Mouse (Mus musculus) spleen, adult 12 weeks (tissue): ENCODE measurements around the gene Ect2l.
"Not testable (repeated sequence)": the region's sequence is repeated elsewhere in the genome, so short reads cannot be mapped to it uniquely, and the experiment has no call there.

Source experiments
- DNase-seq: peaks from one replicate; pipeline ENCODE4 v3.0.0; 2022; ENCODE audit warnings: low spot score

The Ect2l gene

DNA sequence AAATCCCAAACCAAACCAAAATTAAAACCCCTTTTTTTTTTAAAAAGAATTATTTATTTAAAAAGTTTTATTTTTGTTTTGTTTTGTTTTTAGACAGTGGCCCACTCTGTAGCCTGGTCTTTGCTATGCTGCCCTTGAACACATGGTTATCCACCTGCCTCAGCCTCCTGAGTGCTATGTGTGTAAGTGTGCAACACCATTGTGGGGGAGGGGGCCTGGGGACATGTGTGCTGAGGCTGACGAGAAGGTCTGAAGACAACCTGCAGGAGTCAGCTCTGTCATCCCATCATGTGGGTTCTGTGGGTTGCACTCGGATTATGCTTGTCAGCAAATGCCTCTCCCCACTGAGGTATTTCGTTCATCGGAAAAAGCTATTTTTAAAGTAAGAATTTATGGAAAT is 21.2 kb downstream of the Ect2l start:
- DNase-seq = no peak

DNA sequence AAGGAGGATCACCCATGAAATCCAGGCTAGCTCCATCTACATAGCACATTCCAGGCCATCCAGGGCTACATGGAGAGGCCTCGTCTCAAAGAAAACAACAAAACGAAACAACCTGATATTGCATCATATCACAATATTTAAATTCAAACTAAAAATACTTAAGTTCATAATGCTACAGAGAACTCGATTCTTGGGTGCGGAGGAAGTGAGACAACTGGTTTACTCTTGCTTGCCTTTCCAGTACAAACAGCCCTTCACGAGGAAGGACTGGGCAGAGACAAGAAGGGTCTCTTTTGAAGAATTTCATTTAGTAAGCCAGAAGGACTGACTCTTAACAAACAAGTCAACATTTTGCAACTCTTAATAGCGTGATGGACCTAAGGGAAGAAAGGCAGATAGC is 22.1 kb downstream of the Ect2l start:
- no peak for DNase-seq

DNA sequence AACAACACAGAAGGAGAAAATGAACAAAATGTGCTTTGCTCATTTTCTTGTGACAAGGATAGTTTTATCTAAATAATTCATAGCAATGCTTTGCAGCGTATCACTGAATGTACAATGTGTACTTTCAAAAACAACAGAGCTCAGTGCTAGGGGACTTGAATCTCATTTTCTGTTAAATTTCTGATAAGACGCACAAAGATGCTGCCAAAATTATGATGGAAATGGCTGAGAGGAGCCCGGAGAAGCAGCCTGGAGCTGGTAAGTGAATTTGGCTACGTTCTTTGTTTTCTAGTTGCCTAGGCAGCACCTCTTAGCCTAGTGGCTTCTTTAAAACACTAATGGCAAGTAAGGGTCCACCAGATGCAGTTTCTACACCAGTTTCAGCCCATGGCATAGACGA is 28.4 kb downstream of the Ect2l start:
- DNase-seq = no peak

DNA sequence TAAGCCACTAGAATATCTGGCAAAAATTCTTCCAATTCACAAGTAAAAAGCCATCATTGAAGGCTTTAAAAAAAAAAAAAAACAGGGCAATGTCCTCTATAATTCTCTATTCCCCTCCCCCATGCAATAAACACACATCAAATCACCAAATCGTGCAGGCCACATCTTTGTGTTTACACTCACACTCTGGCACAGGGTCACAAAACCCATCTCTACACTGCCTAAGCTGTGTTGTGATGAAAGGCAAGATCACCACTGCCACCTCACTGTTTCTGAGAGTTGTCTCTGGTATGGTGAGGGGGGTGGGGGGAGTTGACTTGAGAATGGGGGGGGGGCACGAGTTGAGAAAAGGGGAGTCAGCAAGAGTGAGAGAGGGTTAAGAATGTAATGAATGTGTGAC is 33.4 kb downstream of the Ect2l start:
- no peak for DNase-seq

DNA sequence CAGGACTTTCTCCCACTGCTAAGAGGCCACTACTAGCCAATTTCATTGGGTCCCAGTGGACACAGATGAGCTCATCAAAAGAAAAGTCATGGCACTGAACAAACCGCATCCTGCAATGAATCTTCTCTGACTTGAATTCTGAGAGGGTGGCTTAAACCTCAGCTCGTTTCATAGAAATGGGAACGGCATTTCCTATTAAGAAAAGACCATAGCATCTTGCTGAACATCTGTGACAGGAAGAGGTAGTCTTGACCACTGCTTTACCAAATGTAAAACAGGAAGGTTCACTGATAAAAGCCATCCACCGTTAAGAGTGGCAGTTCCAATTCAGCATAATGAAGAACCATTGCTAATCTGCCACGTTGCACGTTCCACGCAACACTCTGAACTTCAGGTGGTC is 34.0 kb downstream of the Ect2l start:
- no peak for DNase-seq

DNA sequence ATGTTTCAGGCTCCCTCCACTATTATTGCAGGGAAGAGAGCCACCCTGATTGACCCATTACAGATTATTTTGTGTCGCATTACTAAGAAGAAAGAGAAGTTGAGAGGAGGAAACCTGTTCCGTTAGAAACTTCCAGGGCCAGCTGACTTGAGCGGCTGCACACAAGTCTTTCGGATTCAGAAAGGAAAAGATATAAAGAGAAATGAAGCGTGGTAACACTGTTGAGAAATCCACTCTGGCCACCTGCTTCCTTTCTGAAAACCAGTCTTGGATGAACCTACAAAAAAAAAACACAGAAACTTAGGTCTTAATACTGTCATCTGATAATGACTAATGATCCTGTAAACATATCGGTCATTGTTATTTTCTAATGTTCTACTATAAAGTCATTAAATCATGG is 35.6 kb downstream of the Ect2l start:
- DNase-seq = no peak

DNA sequence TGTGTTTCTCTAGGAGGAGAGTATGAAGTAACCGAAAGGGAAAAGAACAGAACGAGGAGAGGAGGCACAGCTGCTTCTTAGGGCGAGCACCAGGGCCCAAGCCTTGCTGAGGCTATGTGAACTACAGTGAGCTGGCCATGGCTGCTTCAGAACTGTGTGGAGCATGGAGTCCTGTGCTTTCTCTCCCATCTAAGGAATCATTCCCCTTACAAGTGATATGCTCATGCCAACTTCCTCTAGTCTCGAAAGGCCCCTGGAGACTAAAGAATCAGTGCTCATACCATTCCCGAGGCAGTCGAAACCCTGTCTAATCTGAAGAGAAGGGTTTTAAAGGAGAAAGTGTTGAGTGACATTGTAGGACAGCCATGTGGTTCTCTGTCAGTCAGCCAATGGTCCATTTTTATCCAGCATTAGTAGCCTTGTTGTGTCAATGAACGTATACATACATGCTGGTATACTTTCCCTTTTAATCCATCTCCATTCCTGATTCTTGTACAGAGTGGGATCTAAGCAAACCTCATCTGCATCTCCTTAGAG is 48.2 kb downstream of the Ect2l start:
- DNase-seq = no peak

DNA sequence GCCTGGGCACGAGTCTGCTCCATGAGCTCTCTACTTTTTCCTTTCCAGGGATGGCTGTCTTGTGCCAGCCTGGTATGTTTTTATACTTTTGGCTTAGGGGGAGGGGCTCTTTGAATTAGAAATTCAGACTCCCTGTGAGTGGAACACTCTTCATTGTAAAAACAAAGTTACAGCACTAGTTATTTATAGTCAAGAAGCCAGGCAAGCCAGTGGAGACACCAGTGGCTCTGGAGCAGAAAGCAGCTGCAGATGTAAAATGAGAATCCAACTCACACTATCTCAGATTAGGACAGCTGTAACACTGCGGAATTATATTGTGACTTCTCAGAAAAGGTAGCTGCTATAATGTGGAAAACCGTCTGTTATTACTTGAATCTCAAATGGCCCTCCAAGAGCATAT is 63.5 kb downstream of the Ect2l start:
- DNase-seq = no peak

DNA sequence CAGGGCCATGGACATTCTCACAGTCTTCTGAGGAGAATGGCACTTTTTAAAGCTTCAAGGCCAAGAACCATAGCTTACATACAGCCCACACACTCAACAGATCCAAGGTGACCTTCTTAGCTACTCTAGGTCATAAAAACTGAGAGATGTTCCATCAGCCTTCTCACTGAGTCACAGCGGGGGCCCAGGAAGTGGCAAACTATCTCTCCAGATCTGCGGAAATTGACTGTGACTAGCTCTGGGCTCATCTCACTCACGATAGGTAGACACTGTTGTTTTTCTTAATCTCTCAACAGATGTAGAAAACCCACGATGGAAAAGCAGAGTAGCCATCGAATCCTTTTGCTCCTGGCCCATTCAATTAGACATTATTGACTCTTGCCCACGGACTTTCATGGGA is 68.5 kb downstream of the Ect2l start:
- DNase-seq = no peak

DNA sequence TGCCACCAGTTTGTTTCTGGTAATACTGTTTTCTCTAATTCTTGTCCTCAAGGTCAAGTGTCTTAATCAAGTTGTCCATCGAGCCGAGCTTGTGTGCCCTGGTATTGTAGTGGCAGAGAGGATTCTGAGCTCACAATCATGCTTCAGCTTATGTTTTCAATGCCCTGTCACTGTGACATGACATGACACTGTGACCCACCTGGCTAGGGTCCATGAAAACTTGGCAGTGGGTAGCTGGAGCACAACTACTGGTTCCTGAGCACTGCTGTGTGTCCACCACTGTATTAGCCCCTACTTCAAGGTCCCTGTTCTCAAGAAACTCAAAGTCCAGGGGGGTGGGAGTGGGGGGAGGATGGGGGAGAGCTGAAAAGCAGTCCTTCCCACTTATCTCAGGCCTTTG is 69.3 kb downstream of the Ect2l start:
- no peak for DNase-seq

DNA sequence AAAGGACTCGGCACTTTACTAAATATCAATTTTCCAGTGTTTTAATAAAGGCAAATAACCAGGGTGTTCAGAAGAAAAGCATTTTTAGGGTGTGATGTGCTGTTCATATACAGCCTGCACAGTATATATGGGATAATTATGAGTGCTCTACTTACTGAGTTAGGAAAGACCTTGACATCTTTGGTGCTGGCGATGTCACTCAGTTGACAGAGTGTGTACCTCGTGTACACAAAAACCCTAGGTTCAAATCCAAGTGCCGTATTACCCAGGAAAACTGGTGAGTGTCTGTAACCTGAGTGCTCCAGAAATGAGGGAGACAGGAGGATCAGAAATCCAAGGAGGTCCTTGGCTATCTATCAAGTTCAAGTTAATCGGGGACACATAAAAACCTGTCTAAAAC is 71.1 kb downstream of the Ect2l start:
- no peak for DNase-seq

DNA sequence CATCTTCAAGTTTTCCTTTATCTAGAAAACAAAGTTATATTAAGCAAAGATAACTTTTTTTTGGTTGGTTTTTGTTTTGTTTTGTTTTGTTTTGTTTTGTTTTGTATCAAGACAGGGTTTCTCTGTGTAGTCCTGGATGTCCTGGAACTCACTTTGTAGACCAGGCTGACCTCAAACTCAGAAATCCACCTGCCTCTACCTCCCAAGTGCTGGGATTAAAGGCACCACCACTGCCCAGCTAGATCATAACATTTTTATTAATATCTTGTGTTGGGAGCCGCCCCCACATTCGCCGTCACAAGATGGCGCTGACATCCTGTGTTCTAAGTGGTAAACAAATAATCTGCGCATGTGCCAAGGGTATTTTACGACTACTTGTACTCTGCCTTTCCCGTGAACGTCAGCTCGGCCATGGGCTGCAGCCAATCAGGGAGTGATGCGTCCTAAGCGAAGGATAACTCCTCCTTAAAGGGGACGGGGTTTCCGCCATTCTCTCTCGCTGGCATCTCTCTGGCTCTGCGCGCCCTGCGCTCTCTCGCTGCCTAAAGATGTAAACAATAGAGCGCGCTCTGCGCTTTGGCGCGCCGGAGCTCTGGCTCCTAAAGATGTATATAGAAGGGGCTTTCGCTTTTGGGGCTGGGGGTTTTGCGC is 71.7 kb downstream of the Ect2l start:
- not testable (repeated sequence) for DNase-seq

DNA sequence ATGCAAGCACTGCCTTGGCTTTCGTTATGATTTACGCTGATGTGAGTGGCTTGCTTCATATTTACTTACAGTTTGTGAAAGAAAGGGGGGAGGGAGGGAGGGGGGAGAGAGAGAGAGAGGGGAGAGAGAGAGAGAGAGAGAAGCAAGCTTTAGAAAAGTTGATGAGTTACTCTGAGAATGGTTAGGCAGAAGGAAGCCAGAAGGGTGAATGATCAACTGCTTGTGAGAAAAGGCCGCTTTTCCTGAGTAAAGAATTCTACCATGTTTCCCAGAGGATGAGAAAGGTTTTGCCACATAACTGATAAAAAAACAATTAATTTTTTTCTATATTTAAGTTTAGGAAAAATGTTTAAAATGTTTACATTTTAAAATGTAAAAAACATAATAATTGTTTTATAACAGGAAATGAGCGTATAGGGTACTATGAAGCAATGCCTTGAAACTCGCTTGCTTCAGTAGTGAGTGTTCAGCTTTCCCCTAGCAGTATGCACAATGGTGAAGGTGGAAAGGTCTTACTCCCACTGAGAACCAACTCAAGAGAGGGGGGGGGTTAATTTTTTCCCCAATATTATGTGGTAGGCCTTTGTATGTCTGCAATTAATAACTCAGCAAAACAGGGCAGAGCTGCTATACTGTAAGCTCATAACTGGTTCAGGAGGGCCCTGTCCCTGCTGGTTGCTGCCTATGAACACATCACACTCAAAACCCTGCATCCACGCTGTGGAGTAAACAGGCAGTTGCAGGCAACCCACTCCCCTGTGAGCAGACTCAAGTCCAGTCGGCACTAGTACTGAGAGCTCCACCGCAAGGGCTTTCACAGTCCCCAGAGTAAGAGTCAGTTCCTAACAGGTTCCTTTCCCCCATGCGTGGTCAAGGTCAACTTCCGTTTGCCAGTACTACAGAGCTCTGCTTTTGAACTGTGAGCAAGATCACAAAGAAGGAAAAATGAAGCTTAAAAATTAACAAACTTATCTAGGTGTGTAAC is 78.7 kb downstream of the Ect2l start:
- no peak for DNase-seq

DNA sequence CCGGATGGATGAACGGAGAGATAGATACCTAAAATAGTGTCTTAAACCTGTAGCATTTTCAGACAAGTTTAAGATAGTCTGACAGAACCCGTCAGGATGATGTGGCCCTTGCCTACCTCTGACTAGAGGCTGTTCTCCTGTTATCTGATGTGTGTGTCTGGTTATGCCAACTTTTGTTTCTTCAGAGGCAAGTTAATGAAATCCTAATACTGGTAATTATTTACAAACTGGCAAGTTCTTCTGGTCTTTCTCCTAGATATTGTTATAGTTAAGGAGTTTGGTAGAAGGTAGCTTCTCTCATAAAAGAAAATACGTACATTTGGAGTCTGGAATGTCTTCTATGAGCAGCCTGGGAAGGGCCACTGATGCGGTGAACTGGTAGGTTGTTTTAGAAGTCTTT is 80.4 kb downstream of the Ect2l start:
- DNase-seq = no peak

DNA sequence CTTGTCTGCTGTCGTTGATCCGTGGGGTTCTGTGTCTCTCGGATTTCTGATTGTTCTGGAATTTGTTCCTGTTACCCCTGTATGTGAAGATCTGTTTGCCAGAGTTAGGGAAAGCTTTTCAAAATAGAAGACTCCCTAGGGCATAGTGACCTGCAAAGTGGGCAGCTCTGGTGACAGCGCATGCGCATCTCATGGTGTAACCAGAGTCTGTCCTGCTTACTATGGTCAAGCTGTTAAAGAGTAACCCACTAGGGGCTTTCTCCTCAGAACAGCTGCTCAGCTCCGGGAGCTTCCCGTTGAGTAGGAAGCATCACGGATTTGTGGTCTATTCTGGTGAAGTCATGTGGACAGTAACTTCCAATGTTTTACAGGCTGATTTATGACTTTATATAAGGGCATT is 92.4 kb downstream of the Ect2l start:
- DNase-seq = no peak

DNA sequence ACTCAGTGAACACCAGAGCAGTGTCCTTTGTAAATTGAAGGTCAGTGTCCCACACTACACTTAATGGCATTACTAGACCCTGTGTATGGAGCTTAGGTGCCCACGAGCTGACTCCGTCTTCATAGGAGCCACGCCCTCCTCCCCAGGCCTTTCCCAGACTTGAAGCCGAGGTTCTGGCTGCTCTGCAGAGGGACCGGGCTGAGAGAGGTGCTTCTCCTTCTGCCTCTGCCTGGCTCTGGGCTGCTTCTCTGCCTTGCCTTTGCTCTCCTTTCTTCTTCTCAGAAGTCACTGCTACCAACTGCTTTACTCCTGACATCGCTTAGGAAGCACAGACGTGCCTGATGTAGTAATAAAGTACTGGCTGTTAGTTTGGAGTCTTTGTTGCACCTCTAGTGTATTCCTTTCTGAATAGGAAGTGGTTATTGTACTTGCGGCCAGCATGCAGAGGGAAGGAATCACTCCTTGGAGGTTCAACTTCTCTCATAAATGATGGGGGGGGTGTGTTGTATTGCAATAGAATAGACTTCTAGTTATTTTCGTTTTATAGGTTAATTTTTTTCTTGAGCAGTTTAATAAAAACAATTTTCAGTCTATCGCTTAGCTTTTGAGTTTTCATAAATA is 97.1 kb downstream of the Ect2l start:
- no peak for DNase-seq

DNA sequence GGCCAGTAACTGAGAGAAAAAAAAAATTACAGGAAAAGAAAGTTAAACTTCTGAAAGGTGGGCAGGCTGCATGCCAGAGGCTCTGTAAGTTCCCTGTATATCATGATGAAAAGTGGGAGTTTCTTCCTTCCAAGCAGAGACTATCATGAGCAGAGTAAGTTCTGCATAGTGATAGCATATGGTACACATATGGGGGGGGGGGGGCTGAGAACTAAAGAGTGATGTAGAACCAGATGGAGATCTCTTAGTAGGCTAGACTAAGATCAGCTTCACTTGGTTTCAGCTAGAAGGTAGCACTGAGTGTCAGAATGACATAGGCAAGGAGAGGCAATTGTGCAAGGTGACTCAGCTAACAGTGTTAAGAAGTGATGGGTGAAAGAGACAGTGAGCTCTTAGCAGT is 99.8 kb downstream of the Ect2l start:
- no peak for DNase-seq

DNA sequence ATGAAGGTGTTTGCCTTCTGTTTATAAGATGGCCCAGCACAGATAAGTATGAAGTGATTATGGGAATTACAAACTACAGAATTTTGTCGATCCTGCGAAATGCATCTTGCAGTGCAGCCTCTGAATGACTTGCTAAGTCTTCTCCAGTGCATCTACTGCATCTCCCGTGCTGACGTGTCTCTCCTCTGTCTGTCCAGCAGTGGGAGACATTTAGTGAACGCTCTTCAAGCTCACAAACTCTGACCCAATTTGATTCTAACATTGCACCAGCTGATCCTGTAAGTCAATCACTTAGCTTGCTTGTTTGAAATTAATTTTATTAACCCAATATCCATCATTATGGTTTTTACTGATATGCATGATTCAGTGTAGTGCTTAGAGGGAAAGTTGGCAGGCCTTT is 103.2 kb downstream of the Ect2l start:
- DNase-seq = no peak

DNA sequence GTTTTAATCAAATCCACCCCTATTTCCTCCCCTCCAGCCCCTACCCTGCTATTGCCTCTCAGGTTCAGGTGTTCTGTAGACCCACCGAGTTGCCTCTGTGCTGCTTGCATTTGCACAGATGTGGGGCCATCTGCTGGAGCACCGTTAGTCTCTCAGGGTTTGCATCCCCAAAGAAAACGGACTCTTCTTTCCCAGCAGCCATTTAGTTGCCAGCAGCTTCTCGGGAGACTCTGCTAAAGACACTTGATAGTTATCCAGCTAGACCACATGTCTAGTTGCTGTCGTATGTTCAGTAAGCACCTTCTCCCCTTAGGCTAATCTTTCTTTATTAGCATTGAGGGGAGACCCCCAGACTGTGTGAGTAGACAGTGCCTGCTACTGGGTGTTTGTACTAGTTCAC is 108.5 kb downstream of the Ect2l start:
- no peak for DNase-seq

DNA sequence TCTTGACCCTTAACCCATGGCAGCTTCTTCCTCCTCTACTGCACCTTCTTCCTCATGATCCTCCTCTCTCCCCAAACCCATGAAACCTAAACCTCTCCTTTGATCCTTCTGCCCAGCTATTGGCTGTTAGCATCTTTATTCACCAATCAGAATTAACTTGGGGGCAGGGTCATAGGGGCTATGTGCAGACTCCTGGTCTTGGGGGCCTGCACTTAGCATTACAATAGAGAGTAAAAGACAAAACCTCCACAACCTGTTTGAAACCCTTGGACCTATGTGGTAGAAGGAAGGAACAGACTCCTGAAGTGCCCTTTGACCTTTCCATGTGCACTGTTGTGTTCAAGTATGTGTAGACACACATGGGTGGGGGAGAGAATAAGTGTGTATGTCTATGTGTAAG is 120.0 kb downstream of the Ect2l start:
- no peak for DNase-seq

DNA sequence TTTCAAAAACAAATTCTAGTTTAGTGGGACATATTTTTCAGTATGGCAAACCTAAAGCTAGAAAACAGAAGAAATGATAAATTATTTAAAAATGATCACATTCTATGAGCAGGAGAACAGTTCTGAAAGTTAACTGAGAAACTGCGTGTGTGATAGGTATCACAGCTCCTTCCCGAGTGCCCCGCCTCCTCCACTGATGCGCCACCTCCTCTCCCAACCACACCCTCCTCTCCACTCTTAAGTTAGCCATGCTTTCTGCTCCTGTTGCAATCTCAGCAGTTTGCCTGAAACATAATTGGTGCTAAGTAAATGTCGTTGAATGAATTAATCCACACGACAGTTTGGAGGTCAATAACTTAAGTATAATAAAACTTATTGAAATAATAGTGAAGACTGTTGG is 127.9 kb downstream of the Ect2l start:
- no peak for DNase-seq

DNA sequence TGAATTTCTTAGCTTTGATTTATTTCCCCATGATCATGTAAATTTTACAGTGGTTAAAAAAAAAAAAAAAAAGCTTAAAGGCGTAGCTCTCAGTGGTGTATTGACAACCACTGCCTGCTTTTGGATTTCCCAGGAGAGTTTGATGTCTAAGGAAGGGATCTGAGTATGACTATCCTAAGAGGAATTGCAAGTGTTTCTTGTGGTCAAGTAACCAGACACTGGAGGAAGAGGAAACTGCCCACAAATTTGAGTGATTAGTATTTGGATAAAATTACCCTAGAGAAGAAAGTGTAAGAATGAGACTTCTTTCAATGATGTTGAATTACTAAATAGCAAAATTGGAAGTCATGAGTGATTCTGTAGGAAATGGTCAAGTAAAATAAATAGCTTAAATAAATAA is 129.2 kb downstream of the Ect2l start:
- no peak for DNase-seq
